Mouse (Mus musculus) yolk sac, embryonic 10.5 days (tissue): ENCODE results near the gene Rcc1l.

Experiments used
- DNase-seq: peaks from one replicate; pipeline ENCODE4 v3.0.0-alpha.2; 2017; ENCODE audit warnings: low spot score

Rcc1l gene

GRCm38 (mm10) chr5:134176169-134176881 is at the start of gene Rcc1l:
Gene Rcc1l (minus strand): TSS chr5:134176774.
- DNase-seq, result peak; percentile 86

DNA sequence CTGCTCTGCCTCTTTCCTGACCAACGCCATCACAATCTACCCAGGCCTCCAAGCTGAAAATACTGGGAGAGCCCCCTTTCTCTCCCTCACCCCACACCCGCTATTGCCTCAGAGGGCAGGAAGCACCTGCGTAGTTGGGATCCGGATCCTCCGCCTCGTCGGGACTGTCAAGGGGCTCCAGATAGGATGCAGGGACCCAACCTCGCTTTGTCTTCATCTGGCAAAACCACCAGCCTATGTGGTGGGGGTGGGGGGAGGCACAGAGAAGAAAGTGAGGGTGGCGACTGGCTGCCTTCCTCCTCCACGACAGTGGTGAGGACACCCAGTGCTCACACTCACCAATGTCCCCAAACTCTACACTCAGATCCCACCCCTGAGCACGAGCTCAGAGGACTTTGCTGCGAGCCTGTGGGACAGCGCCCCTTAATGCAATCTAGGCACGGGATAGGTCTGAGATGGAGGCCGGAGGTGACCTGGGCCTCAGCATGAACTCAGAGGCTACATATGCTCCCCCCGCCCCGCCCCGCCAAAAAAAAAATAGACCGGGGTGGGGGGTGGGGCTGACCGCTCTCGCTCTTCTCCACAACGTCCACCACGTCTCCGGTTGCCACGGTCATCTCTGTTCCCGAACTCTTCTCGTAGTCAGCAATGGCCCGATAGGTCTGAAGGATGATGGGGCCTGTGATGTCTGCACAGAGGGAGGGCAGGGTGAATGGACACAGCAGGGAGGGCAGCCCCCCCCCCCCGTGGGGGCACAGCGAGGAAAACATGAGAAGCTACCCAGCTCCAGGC is 48.7 kb upstream of the Rcc1l start:
- no peak for DNase-seq

DNA sequence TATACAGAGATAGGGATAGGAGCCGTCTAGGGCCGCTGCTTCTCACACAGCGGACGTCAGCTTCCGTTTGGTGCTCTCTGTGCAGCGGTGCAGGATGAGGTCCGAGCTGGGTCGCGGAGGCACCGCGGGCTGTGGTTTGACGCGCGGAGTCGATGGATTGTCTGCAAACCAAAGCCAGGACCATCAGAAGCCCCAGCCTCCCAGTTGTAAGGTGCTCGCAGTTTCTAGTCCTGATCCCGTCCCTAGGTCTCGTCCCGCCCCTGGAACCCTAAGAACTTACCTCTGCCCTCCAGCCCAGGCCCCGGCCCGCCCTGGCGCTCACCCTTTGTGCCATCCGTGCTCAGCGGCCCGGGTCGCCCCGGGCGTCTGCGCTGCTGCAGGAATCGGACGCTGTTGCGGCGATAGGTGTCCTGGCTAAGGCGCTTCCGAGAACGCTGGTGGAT is 45.2 kb upstream of the Rcc1l start:
- no peak for DNase-seq

DNA sequence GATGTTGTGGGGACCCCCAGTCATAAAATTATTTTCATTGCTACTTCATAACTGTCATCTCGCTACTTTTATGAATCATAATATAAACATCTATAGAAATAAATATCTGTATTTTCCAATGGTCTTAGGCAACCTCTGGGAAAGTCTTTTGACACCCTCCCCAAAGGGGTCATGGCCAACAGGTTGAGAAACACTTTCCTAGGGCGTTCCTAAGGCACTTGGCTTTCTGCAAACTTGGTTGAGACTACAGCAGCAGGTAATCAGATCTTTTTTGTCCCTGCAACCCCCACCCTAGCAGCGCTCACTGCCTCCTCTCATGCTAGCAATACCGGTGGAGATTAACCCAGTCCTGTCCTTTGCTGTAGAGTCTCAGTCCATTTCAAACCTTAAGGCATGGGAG is 44.7 kb upstream of the Rcc1l start:
- no peak for DNase-seq

DNA sequence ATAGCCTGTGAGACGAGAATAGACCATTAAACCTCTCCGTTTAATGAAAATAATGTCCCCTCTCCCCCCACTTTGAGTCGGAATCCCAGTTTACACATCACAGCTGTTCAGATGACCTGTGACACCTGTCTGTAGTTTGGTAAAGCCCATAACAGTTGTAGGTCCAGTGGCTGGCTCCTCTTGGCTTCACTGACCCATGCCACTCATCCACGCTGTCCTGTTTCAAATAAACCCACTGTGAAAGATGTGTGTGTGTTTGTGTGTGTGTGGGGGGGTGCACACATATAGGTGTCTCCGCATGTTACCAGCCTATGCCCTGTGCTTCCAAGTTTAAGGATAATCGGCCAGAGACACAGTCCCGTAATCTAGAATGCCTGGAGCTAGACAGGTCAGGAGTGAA is 41.3 kb upstream of the Rcc1l start:
- DNase-seq, result no peak

GRCm38 (mm10) chr5:134214021-134214806 is 37.6 kb upstream of the Rcc1l start:
- no peak for DNase-seq

DNA sequence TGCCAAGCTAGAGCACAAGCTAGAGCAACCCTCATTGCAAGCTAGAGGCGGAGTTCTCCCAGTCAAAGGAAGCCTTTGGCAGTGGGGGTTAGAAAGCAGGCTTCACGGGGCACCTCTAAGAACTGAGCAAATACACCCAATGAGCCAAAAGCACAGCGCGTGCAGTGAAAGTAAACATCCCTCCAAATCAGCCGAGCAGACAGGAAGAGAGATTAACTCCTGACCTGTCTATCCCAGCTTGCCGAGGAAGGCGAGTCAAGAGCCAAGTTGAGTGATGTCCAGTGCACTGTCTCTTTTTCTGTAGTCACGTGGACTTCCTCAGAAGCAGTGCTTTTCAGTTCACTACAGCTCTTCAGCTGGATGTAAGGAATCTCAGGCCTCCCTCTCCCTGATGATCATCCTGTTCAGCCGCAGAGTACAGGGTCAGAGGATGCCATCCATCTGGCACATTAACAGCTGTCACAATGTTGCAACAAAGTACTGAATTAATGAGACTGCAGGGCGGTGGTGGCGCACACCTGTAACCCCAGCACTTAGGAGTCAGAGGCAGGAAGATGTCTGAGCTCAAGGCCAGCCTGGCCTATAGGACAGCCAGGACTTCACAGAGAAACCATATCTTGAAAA is 33.5 kb upstream of the Rcc1l start:
- peak; percentile 82 for DNase-seq

- no peak for DNase-seq
These were observed 30.1 kb upstream of the Rcc1l start for GRCm38 (mm10) chr5:134206721-134207120.

GRCm38 (mm10) chr5:134193664-134194063 is 17.1 kb upstream of the Rcc1l start:
- no peak for DNase-seq

DNA sequence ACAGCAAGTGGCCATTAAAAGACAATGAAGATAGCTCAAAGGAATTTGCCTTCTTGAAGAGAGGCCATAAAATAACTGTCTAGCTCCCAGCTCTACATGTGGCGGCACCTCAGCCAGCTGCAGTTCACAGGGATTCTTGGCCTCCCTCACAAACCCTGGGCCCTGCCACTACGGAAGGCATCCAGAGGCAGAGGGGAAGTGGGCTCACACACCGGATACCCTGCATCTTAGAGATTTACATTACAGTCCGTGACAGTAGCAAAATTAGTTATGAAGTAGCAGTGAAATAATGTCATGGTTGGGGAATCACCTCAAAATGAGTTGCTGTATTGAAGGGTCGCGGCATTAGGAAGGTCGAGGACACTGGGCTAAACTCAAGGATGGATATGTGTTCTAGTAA is 12.0 kb upstream of the Rcc1l start:
- no peak for DNase-seq

- peak; percentile 29 for DNase-seq
These were observed 10.6 kb upstream of the Rcc1l start for GRCm38 (mm10) chr5:134186961-134187731.

- no peak for DNase-seq
These were observed 9.5 kb upstream of the Rcc1l start for GRCm38 (mm10) chr5:134186059-134186458.

- peak; percentile 99 for DNase-seq
These were observed 7.6 kb upstream of the Rcc1l start, which contains the start of gene Gtf2ird2 for GRCm38 (mm10) chr5:134183880-134184808. Gene Gtf2ird2 (plus strand): TSS chr5:134184019.

DNA sequence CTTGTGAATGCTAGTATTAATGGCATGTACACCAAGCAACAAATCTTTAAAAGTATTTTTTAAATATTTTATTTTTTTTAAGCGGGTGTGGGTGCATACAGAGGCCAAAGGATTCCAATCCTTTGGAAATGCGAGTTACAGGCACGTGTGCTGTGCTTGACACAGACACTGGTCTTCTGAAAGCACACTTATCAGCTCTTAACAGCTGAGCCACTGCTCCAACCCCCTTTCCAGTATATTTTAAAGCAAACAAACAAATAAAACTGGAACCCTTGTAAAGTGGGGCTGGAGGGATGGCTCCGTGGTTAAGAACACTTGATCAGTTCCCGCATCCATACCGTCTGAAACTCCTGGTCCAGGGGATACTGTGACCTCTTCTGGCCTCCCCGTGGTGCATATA is 6.6 kb upstream of the Rcc1l start:
- no peak for DNase-seq

GRCm38 (mm10) chr5:134182735-134183134 is 6.2 kb upstream of the Rcc1l start:
- DNase-seq, result no peak

DNA sequence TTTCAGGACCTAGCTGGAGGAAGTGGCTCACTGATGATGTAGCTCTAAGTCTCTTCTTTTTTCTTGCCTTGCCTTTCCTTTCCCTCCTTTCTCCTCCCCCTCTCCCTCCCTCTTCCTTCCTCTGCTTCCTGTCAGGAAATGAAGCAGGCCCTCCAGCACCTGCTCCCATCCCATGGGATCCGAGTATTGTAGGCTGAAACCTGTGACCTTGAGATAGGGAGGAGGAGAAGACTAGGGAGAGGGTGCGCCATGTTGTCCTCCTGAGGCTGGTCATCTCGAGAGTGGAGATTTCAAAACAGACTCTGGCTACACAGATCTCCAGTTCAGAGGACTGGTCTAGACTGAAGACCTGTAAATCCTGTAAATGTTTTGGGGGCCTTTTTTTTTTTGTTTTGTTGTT is 5.6 kb upstream of the Rcc1l start:
- DNase-seq, result no peak

DNA sequence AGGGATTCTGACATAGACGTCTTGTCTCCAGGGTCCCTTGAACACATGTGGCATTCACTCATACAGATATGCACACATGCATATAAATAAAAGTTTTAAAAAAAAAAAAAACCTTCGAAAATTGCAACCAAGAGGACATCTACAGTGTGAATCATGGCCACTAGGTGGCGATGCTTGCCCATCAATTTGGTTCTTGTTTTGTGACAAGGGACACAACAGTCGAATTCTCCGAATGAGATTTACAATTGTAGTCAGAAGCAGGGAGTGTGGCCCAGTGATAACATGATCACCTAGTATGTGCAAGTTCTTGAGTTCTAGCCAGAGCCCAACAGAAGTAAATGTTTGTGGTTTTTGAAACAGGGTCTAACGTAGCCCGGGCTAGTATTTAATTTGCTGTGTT is 3.3 kb upstream of the Rcc1l start:
- DNase-seq, result peak; percentile 57

- DNase-seq, result no peak
These were observed 2.0 kb upstream of the Rcc1l start for GRCm38 (mm10) chr5:134178536-134178935.

DNA sequence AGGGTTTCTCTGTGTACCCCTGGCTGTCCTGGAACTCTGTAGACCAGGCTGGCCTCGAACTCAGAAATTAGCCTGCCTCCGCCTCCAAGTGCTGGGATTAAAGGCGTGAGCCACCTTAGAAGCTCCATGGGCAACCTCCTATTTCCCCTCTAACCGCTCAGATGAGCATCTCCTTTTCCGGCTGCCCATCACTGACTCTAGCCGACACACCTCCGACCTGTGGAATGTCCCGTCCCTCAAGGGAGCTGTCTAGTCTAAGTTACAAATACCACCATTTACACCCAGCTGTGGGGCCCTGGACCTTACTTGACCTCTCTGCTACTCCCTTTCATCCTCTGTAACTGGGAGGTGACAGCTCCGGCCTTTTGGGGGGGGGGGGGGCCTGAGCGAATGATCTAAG is 878 bp downstream of the Rcc1l start:
- DNase-seq, result peak; percentile 62

DNA sequence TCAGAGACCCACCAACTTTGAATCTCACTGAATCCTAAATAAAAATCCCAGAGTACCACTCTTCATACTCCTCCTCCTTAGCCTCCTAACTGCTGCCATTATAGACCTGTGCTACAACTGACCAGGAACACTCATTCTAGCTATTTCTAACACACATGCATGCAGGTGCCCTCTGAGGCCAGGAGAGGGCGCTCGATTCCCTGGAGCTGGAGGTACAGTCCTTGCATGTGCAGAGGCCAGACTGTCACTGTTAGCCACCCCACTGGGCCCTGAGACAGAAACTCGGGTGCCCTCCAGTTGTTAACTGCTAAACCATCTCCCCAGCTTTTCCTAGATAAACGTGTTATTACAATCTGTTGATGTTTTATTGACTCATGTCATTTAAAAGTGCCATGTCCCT is 3.4 kb downstream of the Rcc1l start:
- DNase-seq, result no peak
